Mouse (Mus musculus): ENCODE results near the gene Arxes2. TPM values are rescaled to one million over a fixed set of nuclear protein-coding genes. Genes with fewer than 3 reads are reported as not detected.

The Arxes2 gene
- total and polyA plus RNA-seq, 2 experiments: 0.09 TPM; not detected in 1

GRCm38 (mm10) chrX:135959536-135959935, 34.1 kb upstream of the Arxes2 start:
- no peaks in the 10 kb centered on the region for H3K36me3 ChIP-seq (ENCODE audit: control insufficient read depth, insufficient read depth, low read length)
- no peaks in the 10 kb centered on the region for H3K27me3 ChIP-seq (ENCODE audit: control insufficient read depth, insufficient read depth, low read length)
- no peak overlapping the region for H3K4me3 ChIP-seq (ENCODE audit: insufficient read depth, low read depth, low read length)
- WGBS: 46% methylated on average over 4 of the region's 4 CpGs
- H3K27ac ChIP-seq (replicated peaks; ENCODE audit: insufficient read depth, low read depth, low read length): no peak overlapping the region
- H3K4me1 ChIP-seq (ENCODE audit: control insufficient read depth, insufficient read depth, low read length): no peaks in the 10 kb centered on the region
- no peak overlapping the region for H3K9ac ChIP-seq (ENCODE audit: low read depth, low read length)
- TF ChIP-seq CTCF (IDR thresholded peaks at IDR 0.05; ENCODE audit: low read depth, low read length) (no peak), POLR2A (IDR thresholded peaks at IDR 0.05; ENCODE audit: extremely low read depth, insufficient read depth, low read length) (no peak)
- no peaks in the 10 kb centered on the region for H3K79me2 ChIP-seq (ENCODE audit: control insufficient read depth, insufficient read depth, low read length)
- peak; percentile 1 for DNase-seq (ENCODE audit: extremely low read depth, low read depth, low spot score)

DNA sequence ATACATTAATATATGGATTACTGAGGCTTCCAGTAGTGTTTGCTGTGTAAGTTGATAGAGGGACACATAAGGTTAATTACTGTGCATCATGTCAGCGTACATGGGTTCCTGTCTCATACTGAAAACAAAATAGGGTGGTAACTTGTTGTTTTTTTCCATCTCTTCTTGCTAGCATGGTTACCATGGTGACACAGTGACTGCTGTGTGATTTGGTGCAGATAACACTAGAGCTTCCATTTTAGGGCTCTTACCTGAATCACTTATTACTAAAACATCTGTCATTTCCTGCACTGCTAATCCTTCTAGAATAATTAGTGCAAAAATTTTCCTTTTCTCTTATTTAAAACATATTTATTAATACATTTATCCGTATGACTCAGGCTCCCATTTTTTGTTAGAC, 31.3 kb upstream of the Arxes2 start:
- Histone ChIP-seq H3K4me1 (ENCODE audit: control insufficient read depth, insufficient read depth, low read length) (no peaks in the 10 kb centered on the region), H3K79me2 (ENCODE audit: control insufficient read depth, insufficient read depth, low read length) (no peaks in the 10 kb centered on the region), H3K36me3 (ENCODE audit: control insufficient read depth, insufficient read depth, low read length) (no peaks in the 10 kb centered on the region), H3K4me3 (ENCODE audit: insufficient read depth, low read depth, low read length) (no peak overlapping the region), H3K27me3 (ENCODE audit: control insufficient read depth, insufficient read depth, low read length) (no peaks in the 10 kb centered on the region), H3K27ac (replicated peaks; ENCODE audit: insufficient read depth, low read depth, low read length) (no peak overlapping the region), H3K9ac (ENCODE audit: low read depth, low read length) (no peak overlapping the region)
- no peak for TF ChIP-seq POLR2A (IDR thresholded peaks at IDR 0.05; ENCODE audit: extremely low read depth, insufficient read depth, low read length)
- 92% methylated on average over 2 of the region's 2 CpGs for WGBS
- no peak for DNase-seq (ENCODE audit: extremely low read depth, low read depth, low spot score)

DNA sequence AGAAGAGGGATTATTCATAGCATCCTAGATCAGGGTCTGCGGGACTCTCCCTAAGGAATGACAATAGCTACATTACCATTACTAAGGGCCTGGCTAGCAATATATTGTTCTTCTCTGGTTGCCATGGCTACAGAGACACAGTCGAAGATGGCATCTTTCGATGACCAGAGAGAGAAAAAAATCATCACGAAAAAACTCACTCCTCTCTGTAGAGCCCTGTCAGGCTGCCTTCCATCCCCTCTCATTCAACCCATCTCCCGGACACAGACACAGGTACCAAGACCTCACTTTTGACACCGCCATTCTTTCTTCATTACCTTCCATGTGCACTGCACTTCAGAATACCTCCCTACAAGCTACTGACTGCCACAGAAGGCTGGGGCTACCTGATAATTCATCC, 30.5 kb upstream of the Arxes2 start:
- no peak overlapping the region for H3K4me3 ChIP-seq (ENCODE audit: insufficient read depth, low read depth, low read length)
- no peak overlapping the region for H3K27ac ChIP-seq (replicated peaks; ENCODE audit: insufficient read depth, low read depth, low read length)
- TF ChIP-seq POLR2A (IDR thresholded peaks at IDR 0.05; ENCODE audit: extremely low read depth, insufficient read depth, low read length): no peak
- TF ChIP-seq CTCF (IDR thresholded peaks at IDR 0.05; ENCODE audit: low read depth, low read length): no peak
- H3K27me3 ChIP-seq (ENCODE audit: control insufficient read depth, insufficient read depth, low read length): no peaks in the 10 kb centered on the region
- no peaks in the 10 kb centered on the region for H3K4me1 ChIP-seq (ENCODE audit: control insufficient read depth, insufficient read depth, low read length)
- no peaks in the 10 kb centered on the region for H3K36me3 ChIP-seq (ENCODE audit: control insufficient read depth, insufficient read depth, low read length)
- H3K9ac ChIP-seq (ENCODE audit: low read depth, low read length): no peak overlapping the region
- WGBS: 79% methylated on average over 6 of the region's 6 CpGs
- no peak for DNase-seq (ENCODE audit: extremely low read depth, low read depth, low spot score)
- H3K79me2 ChIP-seq (ENCODE audit: control insufficient read depth, insufficient read depth, low read length): no peaks in the 10 kb centered on the region

DNA sequence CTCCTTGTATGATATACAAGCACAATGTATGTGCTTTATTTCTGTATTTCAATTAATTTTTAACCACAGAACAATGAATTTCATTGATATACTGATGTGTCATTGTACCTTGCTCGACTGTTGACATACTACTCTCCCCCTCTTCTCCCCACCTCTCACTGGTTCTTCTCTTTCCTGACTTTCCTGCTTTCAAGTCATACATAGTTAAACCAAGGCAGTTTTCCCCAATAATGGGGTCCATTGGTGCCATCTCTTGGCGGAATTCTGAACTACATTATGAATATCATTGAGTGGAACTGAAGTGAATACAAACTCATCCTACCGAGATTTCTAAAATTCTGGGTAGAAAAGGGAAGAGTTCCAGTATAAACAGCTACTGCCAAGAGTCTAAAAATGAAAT, 30.0 kb upstream of the Arxes2 start:
- DNase-seq (ENCODE audit: extremely low read depth, low read depth, low spot score): peak; percentile 4
- no peak for TF ChIP-seq CTCF (IDR thresholded peaks at IDR 0.05; ENCODE audit: low read depth, low read length)
- TF ChIP-seq POLR2A (IDR thresholded peaks at IDR 0.05; ENCODE audit: extremely low read depth, insufficient read depth, low read length): no peak
- 9% methylated on average over 3 of the region's 3 CpGs for WGBS

GRCm38 (mm10) chrX:135973597-135974423, 19.8 kb upstream of the Arxes2 start:
- no peak overlapping the region for H3K4me3 ChIP-seq (ENCODE audit: insufficient read depth, low read depth, low read length)
- TF ChIP-seq CTCF (IDR thresholded peaks at IDR 0.05; ENCODE audit: low read depth, low read length) (no peak), POLR2A (IDR thresholded peaks at IDR 0.05; ENCODE audit: extremely low read depth, insufficient read depth, low read length) (no peak)
- no peak for DNase-seq (ENCODE audit: extremely low read depth, low read depth, low spot score)
- H3K36me3 ChIP-seq (ENCODE audit: control insufficient read depth, insufficient read depth, low read length): no peaks in the 10 kb centered on the region
- no peak overlapping the region for H3K9ac ChIP-seq (ENCODE audit: low read depth, low read length)
- no peaks in the 10 kb centered on the region for H3K79me2 ChIP-seq (ENCODE audit: control insufficient read depth, insufficient read depth, low read length)
- H3K4me1 ChIP-seq (ENCODE audit: control insufficient read depth, insufficient read depth, low read length): no peaks in the 10 kb centered on the region
- WGBS: 80% methylated on average over 10 of the region's 10 CpGs
- no peak overlapping the region for H3K27ac ChIP-seq (replicated peaks; ENCODE audit: insufficient read depth, low read depth, low read length)
- H3K27me3 ChIP-seq (ENCODE audit: control insufficient read depth, insufficient read depth, low read length): no peaks in the 10 kb centered on the region

More for the DNA sequence above, 30.0 kb upstream of the Arxes2 start:
- H3K27ac ChIP-seq (replicated peaks; ENCODE audit: insufficient read depth, low read depth, low read length): no peak overlapping the region
- H3K4me3 ChIP-seq (ENCODE audit: insufficient read depth, low read depth, low read length): no peak overlapping the region
- no peak overlapping the region for H3K9ac ChIP-seq (ENCODE audit: low read depth, low read length)
- H3K36me3 ChIP-seq (ENCODE audit: control insufficient read depth, insufficient read depth, low read length): no peaks in the 10 kb centered on the region
- H3K79me2 ChIP-seq (ENCODE audit: control insufficient read depth, insufficient read depth, low read length): no peaks in the 10 kb centered on the region
- no peaks in the 10 kb centered on the region for H3K4me1 ChIP-seq (ENCODE audit: control insufficient read depth, insufficient read depth, low read length)
- H3K27me3 ChIP-seq (ENCODE audit: control insufficient read depth, insufficient read depth, low read length): no peaks in the 10 kb centered on the region

Measured in liver, adult 2 months (tissue).